Mouse (Mus musculus) testis, adult 2 months (tissue): Measurements from ENCODE around the gene Fubp1. TPM values are rescaled to one million over a fixed set of nuclear protein-coding genes. Genes with fewer than 3 reads are reported as not detected.

Source experiments
- H3K27ac ChIP-seq: fragments of 200-500 bp; 2 replicates; pipeline ENCODE4 v1.5.1; 2012; ENCODE audit warnings: low read depth, low read length; ENCODE audit not compliant: control insufficient read depth, insufficient read depth
- H3K27me3 ChIP-seq: fragments of 200-500 bp; 2 replicates; pipeline ENCODE4 v1.6.1; 2012; ENCODE audit warnings: mild to moderate bottlenecking, low read length, moderate library complexity; ENCODE audit not compliant: control insufficient read depth, insufficient read depth
- H3K36me3 ChIP-seq: fragments of 200-500 bp; 2 replicates; pipeline ENCODE4 v1.6.1; 2012; ENCODE audit warnings: mild to moderate bottlenecking, low read length; ENCODE audit not compliant: control insufficient read depth, insufficient read depth
- H3K4me1 ChIP-seq: fragments of 200-500 bp; 2 replicates; pipeline ENCODE4 v1.6.1; 2012; ENCODE audit warnings: low read length; ENCODE audit not compliant: control insufficient read depth, insufficient read depth
- H3K4me3 ChIP-seq: fragments of 200-500 bp; 2 replicates; pipeline ENCODE4 v1.5.1; 2012; ENCODE audit warnings: low read depth, mild to moderate bottlenecking, low read length, moderate library complexity, mixed read lengths; ENCODE audit not compliant: control insufficient read depth
- CTCF ChIP-seq: fragments of 200-500 bp; IDR thresholded peaks from 2 replicates; pipeline ENCODE4 v1.5.1; 2012; ENCODE audit warnings: low read depth, mild to moderate bottlenecking, inconsistent platforms, low read length, moderate library complexity; ENCODE audit not compliant: control insufficient read depth, insufficient read depth, insufficient replicate concordance
- POLR2A ChIP-seq: fragments of 200-500 bp; IDR thresholded peaks from 2 replicates; pipeline ENCODE4 v1.6.1; 2012; ENCODE audit warnings: low read depth, mild to moderate bottlenecking, inconsistent platforms, low read length, moderate library complexity; ENCODE audit not compliant: control insufficient read depth
- polyA plus RNA-seq: library from polyadenylated mRNA; depleted of rRNA; stranded (reverse); fragments of >200 nt; gene quantifications from 2 replicates; pipeline ENCODE4 v1.2.3, GENCODE M21; 2012

The Fubp1 gene
- polyA plus RNA-seq, 1 experiment = 55.8 TPM

DNA sequence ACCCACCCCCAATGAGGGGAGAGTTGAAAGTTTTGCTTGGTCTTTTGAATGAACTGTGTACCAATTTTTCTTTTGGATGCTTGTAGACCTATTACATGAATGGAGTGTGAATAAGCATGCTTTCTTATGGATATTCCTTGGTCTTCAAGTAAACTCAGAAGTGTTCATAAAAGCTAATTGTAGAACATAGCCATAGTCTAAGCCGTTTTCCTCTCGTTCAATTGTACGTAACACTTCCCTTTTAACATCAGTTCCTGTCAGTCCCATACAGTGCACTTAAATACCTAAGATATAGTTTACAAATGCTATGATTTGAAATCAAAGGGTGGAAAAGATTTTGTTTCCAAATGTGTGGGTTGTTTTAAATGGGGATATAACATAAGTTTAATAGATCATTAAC lies 3.2 kb downstream of the Fubp1 start:
- no peaks in the 10 kb centered on the region; the same call in 1 of the 2 replicates for H3K36me3 ChIP-seq
- no peaks in the 10 kb centered on the region for H3K27me3 ChIP-seq
- no peak overlapping the region for H3K27ac ChIP-seq
- H3K4me3 ChIP-seq = no peak overlapping the region
- H3K4me1 ChIP-seq = no peaks in the 10 kb centered on the region; the same call in 1 of the 2 replicates
- TF ChIP-seq CTCF (no peak), POLR2A (no peak)

- no peak overlapping the region for H3K27ac ChIP-seq
- H3K4me1 ChIP-seq = no peaks in the 10 kb centered on the region
- H3K4me3 ChIP-seq = no peak overlapping the region
- peaks cover 4% of the 10 kb centered on the region for H3K36me3 ChIP-seq
- no peak for TF ChIP-seq POLR2A
- no peak for TF ChIP-seq CTCF
- no peaks in the 10 kb centered on the region for H3K27me3 ChIP-seq
Observed at GRCm38 (mm10) chr3:152224918-152225317, 14.7 kb downstream of the Fubp1 start.

DNA sequence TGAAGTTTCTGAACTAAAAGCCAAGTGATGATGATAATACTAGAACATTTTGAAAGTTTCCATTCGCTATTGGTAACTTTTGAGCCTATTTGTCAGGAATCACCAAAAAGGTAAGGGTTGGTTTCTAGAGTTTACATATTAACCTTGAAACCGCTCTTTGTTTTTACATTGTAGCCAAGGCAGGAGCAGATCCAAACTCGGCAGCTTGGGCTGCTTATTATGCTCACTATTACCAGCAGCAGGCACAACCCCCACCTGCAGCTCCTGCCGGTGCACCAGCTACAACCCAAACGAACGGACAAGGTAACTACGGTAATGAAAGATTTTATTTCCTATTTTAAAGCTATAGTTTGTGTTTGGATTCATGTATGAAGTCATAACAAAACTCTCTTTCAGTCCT lies 15.7 kb downstream of the Fubp1 start:
- Histone ChIP-seq H3K4me1 (no peaks in the 10 kb centered on the region), H3K36me3 (peaks cover 4% of the 10 kb centered on the region)

GRCm38 (mm10) chr3:152228843-152229242 lies 18.6 kb downstream of the Fubp1 start:
- H3K4me1 ChIP-seq = no peaks in the 10 kb centered on the region
- H3K4me3 ChIP-seq = no peak overlapping the region
- peaks cover under 1% of the 10 kb centered on the region; the same call in 1 of the 2 replicates for H3K36me3 ChIP-seq
- no peak overlapping the region for H3K27ac ChIP-seq
- TF ChIP-seq CTCF (no peak), POLR2A (no peak)
- H3K27me3 ChIP-seq = no peaks in the 10 kb centered on the region

More for the DNA sequence above, 15.7 kb downstream of the Fubp1 start:
- H3K27me3 ChIP-seq = no peaks in the 10 kb centered on the region
- no peak overlapping the region for H3K27ac ChIP-seq
- no peak overlapping the region for H3K4me3 ChIP-seq
- TF ChIP-seq CTCF (no peak), POLR2A (no peak)

GRCm38 (mm10) chr3:152229271-152229670 lies 19.0 kb downstream of the Fubp1 start:
- no peak overlapping the region for H3K27ac ChIP-seq
- no peak for TF ChIP-seq POLR2A
- TF ChIP-seq CTCF = no peak
- no peaks in the 10 kb centered on the region; the same call in 1 of the 2 replicates for H3K36me3 ChIP-seq
- H3K4me3 ChIP-seq = no peak overlapping the region
- no peaks in the 10 kb centered on the region for H3K27me3 ChIP-seq
- H3K4me1 ChIP-seq = no peaks in the 10 kb centered on the region

DNA sequence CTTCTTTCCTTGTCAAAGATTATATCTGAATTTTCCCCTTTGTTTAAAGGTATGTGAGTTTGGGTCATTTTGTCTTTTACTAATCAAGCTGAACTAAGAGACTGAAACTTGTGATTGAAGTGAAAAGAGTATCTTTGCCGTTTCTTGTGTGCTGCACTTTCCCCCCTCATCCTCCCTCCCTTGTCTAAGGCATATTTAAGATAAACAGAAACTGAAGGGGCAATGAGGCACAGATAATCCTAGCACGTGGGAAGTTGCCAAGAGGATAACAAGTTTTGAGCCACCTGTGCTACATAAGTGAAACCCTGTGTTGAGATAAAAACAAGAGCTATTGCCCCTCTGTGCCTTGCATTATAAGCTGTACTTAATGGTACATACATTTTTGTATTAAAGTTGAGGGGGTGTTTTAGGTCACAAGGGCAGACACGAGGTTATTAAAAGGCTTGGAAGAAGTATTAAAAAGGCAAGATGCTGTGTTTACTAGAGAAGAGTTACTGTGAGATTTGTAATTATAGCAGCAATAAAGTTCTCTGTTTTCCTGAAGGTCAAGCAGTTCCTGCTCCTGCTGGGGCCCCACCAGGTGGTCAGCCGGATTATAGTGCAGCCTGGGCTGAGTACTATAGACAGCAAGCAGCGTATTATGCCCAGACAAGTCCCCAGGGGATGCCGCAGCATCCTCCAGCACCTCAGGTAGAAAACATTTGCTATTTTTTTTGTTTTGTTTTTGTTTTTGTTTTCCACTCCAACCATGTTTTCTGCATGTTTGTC lies 21.3 kb downstream of the Fubp1 start:
- Histone ChIP-seq H3K36me3 (no peaks in the 10 kb centered on the region; the same call in 1 of the 2 replicates), H3K27ac (no peak overlapping the region)

DNA sequence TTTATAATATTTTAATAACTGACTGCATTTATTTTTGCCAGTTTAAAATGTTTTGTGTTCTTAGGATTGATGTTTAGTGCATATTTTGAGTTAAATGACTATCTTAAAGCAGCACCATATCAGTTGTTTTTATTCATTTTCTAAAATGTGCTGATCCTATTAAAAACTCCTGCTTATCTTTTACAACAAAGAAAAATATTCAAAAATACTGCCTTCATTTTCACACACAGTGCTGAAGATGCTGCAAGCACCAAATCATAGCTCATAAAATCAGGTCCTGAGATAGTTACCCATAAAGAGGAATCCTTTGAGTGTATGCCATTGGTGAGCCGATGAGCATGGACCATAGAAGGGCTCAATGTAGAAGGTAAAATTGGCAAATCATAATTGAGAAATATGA lies 25.0 kb downstream of the Fubp1 start:
- TF ChIP-seq POLR2A = no peak
- TF ChIP-seq CTCF = no peak
- no peaks in the 10 kb centered on the region for H3K36me3 ChIP-seq
- no peak overlapping the region for H3K4me3 ChIP-seq
- no peak overlapping the region for H3K27ac ChIP-seq
- no peaks in the 10 kb centered on the region for H3K4me1 ChIP-seq
- no peaks in the 10 kb centered on the region for H3K27me3 ChIP-seq

More for the DNA sequence above, 21.3 kb downstream of the Fubp1 start:
- Histone ChIP-seq H3K4me3 (no peak overlapping the region), H3K4me1 (no peaks in the 10 kb centered on the region), H3K27me3 (no peaks in the 10 kb centered on the region)
- TF ChIP-seq POLR2A (no peak), CTCF (no peak)

GRCm38 (mm10) chr3:152235805-152236204 lies 25.6 kb downstream of the Fubp1 start:
- no peaks in the 10 kb centered on the region for H3K36me3 ChIP-seq
- TF ChIP-seq POLR2A (no peak), CTCF (no peak)
- H3K27me3 ChIP-seq = no peaks in the 10 kb centered on the region
- H3K4me3 ChIP-seq = no peak overlapping the region
- H3K27ac ChIP-seq = no peak overlapping the region
- H3K4me1 ChIP-seq = no peaks in the 10 kb centered on the region
